Mouse (Mus musculus) kidney, postnatal 0 days (tissue): ENCODE data around the gene Rap1gds1. TPM values are rescaled to one million over a fixed set of nuclear protein-coding genes. Genes with fewer than 3 reads are reported as not detected.
A peak's percentile ranks its signal among the peaks of the same experiment; 100 is the strongest.

ENCODE experiments used
- ATAC-seq: fragments of 200-750 bp; cut with Nextera tagmentation; replicated peaks from 2 replicates; pipeline ENCODE4 v1.8.0; 2017; ENCODE audit warnings: low read depth, moderate number of reproducible peaks, moderate TSS enrichment, moderate library complexity; ENCODE audit not compliant: low FRiP score
- DNase-seq: peaks from one replicate; pipeline ENCODE4 v3.0.0-alpha.2; 2016; ENCODE audit warnings: low spot score
- H3K27ac ChIP-seq: fragments of 300-500 bp; sonication (generic); 2 replicates; pipeline ENCODE4 v1.5.1; 2014; ENCODE audit warnings: mild to moderate bottlenecking
- H3K27me3 ChIP-seq: fragments of 300-500 bp; sonication (generic); 2 replicates; pipeline ENCODE4 v1.6.1; 2014; ENCODE audit warnings: low read length, mixed read lengths; ENCODE audit not compliant: insufficient read depth
- H3K36me3 ChIP-seq: fragments of 300-500 bp; sonication (generic); 2 replicates; pipeline ENCODE4 v1.6.1; 2014; ENCODE audit warnings: low read length, mixed read lengths; ENCODE audit not compliant: insufficient read depth
- H3K4me1 ChIP-seq: fragments of 300-500 bp; sonication (generic); replicated peaks from 2 replicates; pipeline ENCODE4 v1.6.1; 2014; ENCODE audit warnings: antibody characterized with exemption, low read length, mixed read lengths; ENCODE audit not compliant: insufficient read depth
- H3K4me2 ChIP-seq: fragments of 300-500 bp; sonication (generic); 2 replicates; pipeline ENCODE4 v1.6.1; 2014; ENCODE audit warnings: mild to moderate bottlenecking, low read length, moderate library complexity, mixed read lengths
- H3K4me3 ChIP-seq: fragments of 300-500 bp; sonication (generic); replicated peaks from 2 replicates; pipeline ENCODE4 v1.5.1; 2014; ENCODE audit warnings: low read depth, low read length
- H3K9ac ChIP-seq: fragments of 300-500 bp; sonication (generic); 2 replicates; pipeline ENCODE4 v1.6.1; 2014; ENCODE audit warnings: low read depth, low read length
- H3K9me3 ChIP-seq: fragments of 300-500 bp; sonication (generic); replicated peaks from 2 replicates; pipeline ENCODE4 v1.6.1; 2016; ENCODE audit warnings: low read length, inconsistent platforms, mixed read lengths
- CTCF ChIP-seq: IDR thresholded peaks from 2 replicates; pipeline ENCODE4 v1.5.1; 2016; ENCODE audit warnings: antibody characterized with exemption, low read depth, mild to moderate bottlenecking, moderate library complexity
- WGBS: fragments of 180-500 bp; shearing (Covaris S2); extraction: QIAGEN DNeasy Blood & Tissue Kit; methylation state at CpG from one replicate; pipeline ENCODE4 v1.1.7; 2014; 5-methylcytosine and 5-hydroxymethylcytosine counted together
- polyA plus RNA-seq: library from polyadenylated mRNA; unstranded; fragments of >200 nt; fragmentation: Nextera tagmentation; extraction: Ambion mirVana; gene quantifications from 2 replicates; pipeline ENCODE4 v1.2.1, GENCODE M21; 2015

The Rap1gds1 gene
- polyA plus RNA-seq, 1 experiment from 2014 or later: 31.8 TPM

DNA sequence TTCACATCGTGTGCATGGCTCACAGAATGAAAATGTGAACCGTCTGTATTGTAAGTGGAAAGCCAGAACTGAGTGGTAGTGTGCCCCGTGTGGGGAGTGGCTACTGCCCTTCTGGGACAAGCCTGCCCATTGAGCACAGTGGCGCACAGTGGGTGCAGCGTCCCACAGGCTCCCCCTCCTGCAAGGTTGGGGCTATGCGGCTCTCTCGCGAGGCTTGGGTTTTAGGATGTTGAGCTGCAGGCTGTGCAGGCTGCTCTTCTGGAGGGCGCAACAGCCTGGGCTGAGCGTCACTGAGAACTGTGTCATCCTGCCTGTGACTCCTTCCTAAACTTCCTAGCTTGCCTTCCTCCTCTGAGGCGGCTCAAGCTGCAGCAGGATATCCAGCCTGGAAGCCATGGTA is 177.5 kb downstream of the Rap1gds1 start:
- Histone ChIP-seq H3K36me3 (0 out of 2 replicates have a peak, but pooled peaks cover 4% of the 10 kb centered on the region), H3K4me3 (no peak overlapping the region), H3K27ac (no peak overlapping the region), H3K9ac (no peak overlapping the region), H3K4me2 (no peak overlapping the region), H3K27me3 (no peaks in the 10 kb centered on the region), H3K4me1 (no peaks in the 10 kb centered on the region), H3K9me3 (no peaks in the 10 kb centered on the region)
- 91% methylated on average over 11 of the region's 11 CpGs for WGBS
- DNase-seq: no peak
- TF ChIP-seq CTCF: no peak
- no peak for ATAC-seq

DNA sequence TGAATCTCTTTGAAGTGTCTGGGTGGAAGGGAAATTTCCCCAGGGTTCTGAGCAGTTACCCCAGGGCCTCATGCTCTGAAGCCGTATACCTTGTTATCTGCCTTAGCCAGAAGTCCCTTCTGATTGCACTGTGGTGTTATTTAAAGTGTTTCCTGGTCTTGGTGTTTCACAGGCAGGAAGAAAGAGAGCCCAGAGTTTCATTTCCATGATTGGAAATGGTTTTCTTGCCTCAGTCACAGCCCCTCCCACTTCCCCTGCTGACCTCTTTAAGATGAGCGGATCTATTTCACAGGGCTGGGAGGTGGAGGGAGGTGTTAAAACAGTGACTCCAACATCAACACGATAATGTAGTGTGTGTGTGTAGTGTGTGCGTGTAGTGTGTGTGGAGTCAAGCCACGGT is 181.5 kb downstream of the Rap1gds1 start:
- H3K36me3 ChIP-seq: 0 out of 2 replicates have a peak, but pooled peaks cover 4% of the 10 kb centered on the region
- no peak overlapping the region for H3K27ac ChIP-seq
- H3K27me3 ChIP-seq: no peaks in the 10 kb centered on the region
- TF ChIP-seq CTCF: no peak
- no peaks in the 10 kb centered on the region for H3K9me3 ChIP-seq
- no peak for ATAC-seq
- no peak overlapping the region for H3K9ac ChIP-seq
- H3K4me3 ChIP-seq: no peak overlapping the region
- 24% methylated on average over 5 of the region's 5 CpGs for WGBS
- H3K4me1 ChIP-seq: no peaks in the 10 kb centered on the region
- DNase-seq: peak; percentile 26
- no peak overlapping the region for H3K4me2 ChIP-seq

DNA sequence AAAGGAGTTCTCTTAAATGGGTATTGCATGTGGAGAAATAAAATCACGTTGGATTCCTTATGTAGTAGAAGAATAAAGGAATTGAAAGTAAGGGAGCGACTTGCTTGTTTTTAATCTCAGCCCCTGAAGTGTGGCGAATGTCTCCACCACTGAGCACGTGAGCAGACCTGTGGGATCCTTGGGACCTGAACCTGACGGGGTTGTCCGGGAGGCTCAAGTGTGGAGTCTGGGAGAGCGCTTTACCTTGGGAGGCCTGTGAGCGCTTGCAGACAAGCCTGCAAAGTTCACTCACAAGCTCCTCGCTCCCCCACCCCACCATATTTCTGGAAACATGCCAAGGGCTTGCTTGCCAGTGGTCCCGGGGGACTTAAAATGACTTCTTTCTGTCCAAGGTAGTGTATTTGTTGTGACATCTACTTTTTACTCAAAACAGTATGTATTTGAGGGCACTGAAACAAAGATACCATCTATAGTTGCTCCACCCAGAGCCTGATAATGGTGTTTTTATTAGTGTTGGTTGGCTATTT is 185.2 kb downstream of the Rap1gds1 start:
- Histone ChIP-seq H3K27me3 (no peaks in the 10 kb centered on the region), H3K36me3 (no peaks in the 10 kb centered on the region), H3K4me2 (no peak overlapping the region), H3K4me1 (no peaks in the 10 kb centered on the region), H3K9me3 (no peaks in the 10 kb centered on the region), H3K9ac (no peak overlapping the region), H3K27ac (no peak overlapping the region), H3K4me3 (no peak overlapping the region)
- WGBS: 67% methylated on average over 10 of the region's 10 CpGs
- no peak for ATAC-seq
- TF ChIP-seq CTCF: no peak
- DNase-seq: no peak

DNA sequence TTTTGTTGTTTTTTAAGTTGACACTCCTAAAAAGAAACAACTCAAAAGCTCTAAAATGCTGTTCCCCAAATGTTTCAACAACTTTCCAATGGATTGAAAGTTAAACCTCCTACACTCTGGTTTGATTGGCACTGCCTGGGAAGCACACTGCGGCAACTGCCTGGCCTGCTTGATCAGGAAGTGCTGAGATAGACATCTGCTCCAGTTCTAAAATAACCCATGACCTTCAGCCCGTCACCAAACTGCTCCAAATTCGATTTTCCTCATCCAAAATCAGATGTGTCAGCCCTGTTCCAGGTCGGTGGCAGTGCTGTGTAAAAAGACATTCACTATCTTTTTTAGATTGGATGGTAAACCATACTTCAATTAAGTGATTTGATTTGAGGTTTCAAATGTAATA is 185.8 kb downstream of the Rap1gds1 start:
- 49% methylated on average over 4 of the region's 4 CpGs for WGBS
- Histone ChIP-seq H3K36me3 (no peaks in the 10 kb centered on the region), H3K27me3 (no peaks in the 10 kb centered on the region), H3K27ac (no peak overlapping the region), H3K9ac (no peak overlapping the region), H3K4me3 (no peak overlapping the region), H3K4me1 (no peaks in the 10 kb centered on the region), H3K9me3 (no peaks in the 10 kb centered on the region), H3K4me2 (no peak overlapping the region)
- no peak for ATAC-seq
- no peak for TF ChIP-seq CTCF
- no peak for DNase-seq

DNA sequence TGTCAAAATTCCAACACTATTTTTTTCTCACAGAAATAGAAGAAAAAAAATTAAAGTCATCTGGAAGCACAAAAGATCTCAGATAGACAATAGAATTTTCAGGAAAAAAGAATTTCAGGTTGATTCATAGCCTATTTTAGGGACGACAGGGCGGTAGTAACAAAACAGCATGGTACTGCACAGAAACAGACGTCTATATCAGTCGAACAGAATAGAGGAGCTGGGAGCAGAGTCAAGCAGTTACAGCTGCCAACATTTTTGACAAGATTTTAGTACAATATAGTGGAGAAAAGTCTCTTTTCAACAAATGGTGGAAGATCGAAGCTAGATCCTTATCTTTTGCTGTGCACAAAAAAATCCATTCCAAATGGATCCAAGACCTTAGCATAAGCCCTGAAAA is 188.9 kb downstream of the Rap1gds1 start:
- ATAC-seq: no peak
- 83% methylated on average over 5 of the region's 5 CpGs for WGBS
- no peak for DNase-seq
- Histone ChIP-seq H3K9me3 (no peaks in the 10 kb centered on the region), H3K4me1 (no peaks in the 10 kb centered on the region), H3K4me2 (no peak overlapping the region), H3K27me3 (no peaks in the 10 kb centered on the region), H3K4me3 (no peak overlapping the region), H3K27ac (no peak overlapping the region), H3K36me3 (no peaks in the 10 kb centered on the region), H3K9ac (no peak overlapping the region)
- TF ChIP-seq CTCF: no peak

DNA sequence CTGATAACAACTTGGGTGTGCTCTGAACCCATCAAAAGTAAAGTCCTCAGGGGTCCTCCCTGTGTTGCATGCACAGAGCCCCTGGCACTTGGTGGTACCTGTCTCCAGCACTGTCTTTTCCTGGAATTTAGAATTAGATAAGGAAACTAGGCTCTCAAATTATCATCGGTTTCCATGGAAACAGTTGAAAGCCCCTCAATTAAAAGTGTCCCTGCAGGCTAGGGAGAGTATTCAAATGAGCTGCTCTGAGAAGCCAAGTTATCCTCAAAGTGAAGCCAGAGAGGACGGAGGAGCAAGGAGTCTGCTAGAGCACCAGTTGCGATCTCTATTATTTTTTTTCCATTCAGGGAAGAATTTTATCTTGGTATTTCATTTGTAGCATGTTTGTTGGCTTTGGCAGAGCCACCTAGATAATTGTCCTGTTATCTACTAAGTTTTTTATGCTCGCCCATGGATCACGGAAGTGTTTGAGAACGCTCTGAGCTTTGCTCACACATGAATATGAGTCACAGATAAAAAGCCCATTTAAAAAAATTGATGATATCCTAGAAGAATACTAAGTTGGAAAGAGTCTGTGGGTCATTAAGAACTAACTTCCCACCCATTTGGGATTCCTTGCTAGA is 193.2 kb downstream of the Rap1gds1 start:
- DNase-seq (no peak), ATAC-seq (no peak)
- no peaks in the 10 kb centered on the region for H3K27me3 ChIP-seq
- TF ChIP-seq CTCF: no peak
- H3K27ac ChIP-seq: no peak overlapping the region
- no peaks in the 10 kb centered on the region for H3K36me3 ChIP-seq
- no peaks in the 10 kb centered on the region for H3K4me1 ChIP-seq
- H3K4me3 ChIP-seq: no peak overlapping the region
- H3K9ac ChIP-seq: no peak overlapping the region
- WGBS: 81% methylated on average over 6 of the region's 6 CpGs
- H3K4me2 ChIP-seq: no peak overlapping the region
- no peaks in the 10 kb centered on the region for H3K9me3 ChIP-seq
